Mouse (Mus musculus) liver, adult (tissue): ENCODE data around the gene Gal3st1.

ENCODE experiments used
- GATA4 ChIP-seq: IDR thresholded peaks from 2 replicates; pipeline ENCODE4 v1.6.1; 2014; ENCODE audit warnings: mild to moderate bottlenecking, low read length; ENCODE audit not compliant: insufficient replicate concordance

Gal3st1 gene

DNA sequence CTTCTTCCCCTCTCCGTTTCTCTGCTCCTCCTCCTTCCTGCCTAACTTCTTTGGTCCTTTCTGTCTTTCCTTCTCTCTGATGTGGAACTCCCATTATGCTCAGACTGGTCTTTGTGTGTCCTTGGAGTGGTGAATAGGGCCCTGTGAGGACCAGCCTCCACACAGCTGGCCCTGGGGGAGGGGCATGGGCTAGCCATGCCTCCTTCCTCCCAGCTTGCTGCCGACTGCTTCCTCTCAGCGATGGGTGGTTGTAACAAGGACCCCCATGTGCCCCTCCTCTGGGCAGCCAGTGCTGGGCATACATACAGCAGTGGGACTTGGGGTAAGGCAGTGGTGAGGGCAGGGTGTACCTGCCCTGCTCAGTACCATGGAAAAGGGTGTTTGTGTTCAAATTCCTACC, 9.1 kb upstream of the Gal3st1 start:
- no peak for TF ChIP-seq GATA4

DNA sequence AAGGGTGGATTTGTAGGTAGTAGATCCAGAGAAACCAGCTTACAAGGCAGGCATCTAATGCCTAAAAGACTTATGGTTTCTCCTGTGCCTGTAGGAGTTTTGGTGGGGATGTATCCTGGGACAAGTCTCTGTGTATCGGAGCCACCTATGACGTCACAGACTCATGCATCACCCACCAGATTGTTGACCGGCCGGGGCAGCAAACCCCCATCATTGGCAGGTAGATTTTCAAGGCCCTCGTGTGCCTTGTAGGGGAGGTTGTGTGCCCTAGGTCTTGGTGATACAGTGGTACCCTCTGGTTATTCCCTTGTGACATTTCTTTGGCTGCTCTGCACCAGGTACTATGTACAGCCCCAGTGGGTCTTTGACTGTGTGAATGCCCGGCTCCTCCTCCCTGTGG, 6.8 kb upstream of the Gal3st1 start, which contains the start of gene 4930556J24Rik:
Gene 4930556J24Rik, minus strand, starts transcription at position 101 of the 400 bp plus-strand sequence.
- TF ChIP-seq GATA4 = no peak

DNA sequence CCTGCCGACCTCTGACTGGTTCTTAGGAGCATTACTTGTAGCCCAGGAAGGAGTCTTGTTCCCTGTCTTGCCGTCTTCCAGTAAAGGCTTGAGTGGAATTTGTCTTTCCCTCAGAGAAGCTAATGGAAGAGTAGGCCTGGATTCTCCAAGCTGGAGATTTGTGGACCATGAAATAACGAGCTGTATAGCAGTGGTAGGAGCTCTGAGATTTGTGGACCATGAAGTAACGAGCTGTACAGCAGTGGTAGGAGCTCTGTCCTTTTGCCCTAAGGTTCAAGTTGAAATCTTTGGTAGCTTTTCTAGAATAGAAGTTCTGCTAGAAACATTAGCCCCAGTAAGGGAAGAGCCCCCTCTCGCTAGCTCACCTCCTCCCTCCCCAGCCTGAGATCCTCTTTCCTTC, 5.0 kb upstream of the Gal3st1 start:
- TF ChIP-seq GATA4 = no peak

DNA sequence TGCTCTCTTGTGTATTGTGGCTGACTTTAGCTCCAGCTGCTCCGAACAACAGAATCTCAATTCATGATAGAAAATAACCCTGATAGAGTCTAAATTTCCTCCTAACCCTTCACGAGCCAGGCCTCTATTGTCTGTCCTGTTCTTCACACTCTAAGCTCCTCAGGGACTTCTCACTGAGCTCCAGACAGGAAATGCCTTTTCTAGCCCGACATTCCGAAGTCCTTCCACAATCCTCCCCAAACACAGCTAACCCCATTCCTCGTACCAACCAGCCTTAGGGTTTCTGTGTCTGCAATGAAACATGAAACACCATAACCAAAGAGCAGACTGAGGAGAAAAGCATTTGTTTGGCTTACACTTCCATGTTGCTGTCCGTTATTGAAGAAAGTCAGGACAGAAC, 1.9 kb upstream of the Gal3st1 start:
- no peak for TF ChIP-seq GATA4

DNA sequence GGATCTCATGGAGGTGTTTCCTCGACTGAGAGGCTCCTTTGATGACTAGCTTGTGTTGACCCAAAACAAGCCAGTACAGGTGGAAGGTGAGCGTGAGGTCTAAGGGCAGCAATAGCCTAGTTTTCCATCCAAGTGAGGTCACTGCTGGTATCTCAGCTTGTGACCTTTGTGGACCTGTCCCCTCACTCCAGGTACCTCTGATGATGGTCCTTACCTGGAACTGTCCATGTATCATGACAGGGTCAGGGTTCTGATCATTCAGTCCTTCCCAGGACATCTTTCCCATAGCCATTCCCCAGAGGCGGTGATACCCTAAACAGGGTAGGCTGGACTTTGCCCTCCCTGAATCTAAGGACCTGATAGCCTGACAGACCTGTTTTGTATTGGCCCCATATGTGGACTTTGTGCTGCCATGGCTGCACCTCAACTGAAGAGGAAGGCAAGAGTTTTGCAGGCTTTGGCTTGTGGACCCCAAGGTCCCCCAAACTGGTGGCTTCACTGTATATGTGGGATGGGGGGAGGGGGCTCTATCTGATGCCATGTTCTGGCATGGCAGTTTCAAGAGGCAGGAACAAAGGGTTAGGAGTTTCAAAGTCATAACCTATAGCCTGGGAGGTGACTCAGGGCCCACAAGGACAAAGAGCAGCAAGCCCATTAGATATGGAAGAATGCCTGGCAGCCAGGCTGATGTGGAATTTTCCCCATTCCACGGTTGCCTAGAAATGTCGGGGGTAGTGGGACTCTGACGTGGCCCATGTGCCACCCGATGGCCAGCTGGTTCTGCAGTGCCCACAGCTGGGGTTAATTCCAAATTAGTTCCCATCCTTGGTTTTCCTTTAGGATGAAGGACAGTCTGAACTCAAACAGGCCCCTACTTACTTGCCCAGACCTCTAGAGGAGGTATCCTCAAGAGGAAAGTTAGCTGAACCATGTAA, 894 bp upstream of the Gal3st1 start:
- no peak for TF ChIP-seq GATA4

DNA sequence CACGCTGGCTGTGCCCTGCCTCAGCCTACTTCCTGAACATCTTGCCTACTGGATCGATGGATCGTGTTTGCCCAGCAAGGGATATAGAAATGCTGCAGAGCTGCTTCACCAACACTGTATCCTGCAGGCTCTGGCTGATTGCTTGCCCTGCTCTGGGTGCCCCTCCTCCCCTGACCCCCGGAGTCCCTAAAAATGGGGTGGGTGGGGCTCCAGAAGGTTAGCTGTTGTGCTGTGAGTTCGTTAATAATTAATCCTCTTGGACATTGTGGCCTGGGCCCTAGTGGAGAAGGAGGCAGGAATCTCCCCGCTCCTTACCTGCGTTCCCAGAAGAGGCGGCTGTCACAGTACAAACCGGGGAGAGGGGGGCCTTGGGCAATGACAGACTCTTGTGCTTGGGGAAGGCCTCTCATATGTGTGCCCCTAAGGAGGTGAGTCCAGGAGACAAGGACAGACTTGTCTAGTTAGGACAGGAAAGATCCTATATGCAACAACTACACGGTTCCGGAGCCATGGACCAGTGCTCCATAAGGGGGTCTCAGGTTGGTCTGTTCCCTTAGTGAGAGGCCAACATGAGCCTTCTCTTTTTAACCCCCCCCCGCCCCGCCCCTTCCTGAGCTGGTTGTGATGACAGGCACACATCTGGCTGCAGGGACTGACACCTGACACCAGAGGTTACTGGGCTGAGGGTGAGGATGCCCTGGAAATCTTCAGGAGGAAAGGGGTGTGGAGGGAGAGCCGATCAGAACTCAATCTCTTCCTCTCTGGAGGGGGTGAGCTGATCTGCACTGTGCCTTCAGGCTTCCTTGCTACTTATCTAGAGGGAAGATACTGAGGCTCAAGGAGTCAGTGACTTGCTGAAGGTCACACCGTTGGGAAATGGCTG, 668 bp downstream of the Gal3st1 start:
- no peak for TF ChIP-seq GATA4

DNA sequence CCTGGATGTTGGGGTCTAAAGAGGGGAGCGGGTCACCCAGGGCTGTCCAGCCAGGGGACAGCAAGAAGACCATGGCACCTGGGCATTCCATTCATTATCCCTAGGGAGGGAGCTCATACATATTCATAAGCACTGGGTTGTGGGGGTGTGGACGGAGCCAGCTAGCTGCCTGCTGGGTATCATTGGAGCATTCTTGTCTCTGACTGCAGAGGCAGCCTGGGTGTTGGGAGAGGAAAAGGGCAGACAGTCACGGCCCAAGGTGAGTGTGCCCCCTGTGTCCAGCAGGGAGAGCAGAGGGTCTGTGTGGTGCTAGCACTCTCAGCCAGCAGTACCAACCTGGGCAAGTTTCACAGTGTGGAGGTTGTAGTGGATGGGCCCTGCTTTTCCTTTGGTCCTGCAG, 6.3 kb downstream of the Gal3st1 start:
- no peak for TF ChIP-seq GATA4

DNA sequence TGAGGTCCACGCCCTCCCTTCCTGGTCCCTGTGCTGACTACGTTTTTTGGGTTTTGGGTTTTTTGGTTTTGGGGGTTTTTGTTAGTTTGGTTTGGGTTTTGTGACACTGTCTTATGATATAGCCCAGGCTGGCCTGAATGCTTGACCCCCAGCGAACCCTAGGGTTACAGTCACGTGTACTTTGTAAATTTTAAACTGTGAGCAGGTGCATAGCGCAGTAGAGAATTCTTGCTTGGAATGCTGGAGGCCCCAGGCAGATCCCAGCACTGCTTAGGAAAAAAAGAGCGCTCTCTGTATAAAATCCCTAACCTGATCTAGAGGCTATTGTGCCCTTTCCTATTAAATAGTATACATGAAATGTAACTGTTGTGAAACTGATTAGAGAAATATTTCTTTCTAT, 9.7 kb downstream of the Gal3st1 start:
- TF ChIP-seq GATA4 = no peak

DNA sequence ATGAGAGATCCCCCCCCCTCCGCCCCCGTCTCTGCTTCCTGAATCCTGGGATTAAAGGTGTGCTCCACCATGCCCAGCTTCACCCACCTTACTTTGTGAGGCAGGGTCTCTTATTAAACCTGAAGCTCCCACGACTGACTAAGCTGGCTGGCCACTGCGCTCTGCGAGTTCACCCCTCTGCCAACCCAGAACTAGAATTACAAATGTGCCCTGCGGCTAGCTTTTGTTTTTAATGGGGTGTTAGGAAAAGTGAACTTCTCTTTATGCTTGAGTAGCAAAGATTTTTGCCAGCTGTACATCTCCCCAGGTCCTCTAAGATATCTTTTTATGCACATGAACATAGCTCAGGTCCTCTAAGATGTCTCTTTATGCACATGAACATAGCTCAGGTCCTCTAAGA, 10.5 kb downstream of the Gal3st1 start:
- TF ChIP-seq GATA4 = no peak

DNA sequence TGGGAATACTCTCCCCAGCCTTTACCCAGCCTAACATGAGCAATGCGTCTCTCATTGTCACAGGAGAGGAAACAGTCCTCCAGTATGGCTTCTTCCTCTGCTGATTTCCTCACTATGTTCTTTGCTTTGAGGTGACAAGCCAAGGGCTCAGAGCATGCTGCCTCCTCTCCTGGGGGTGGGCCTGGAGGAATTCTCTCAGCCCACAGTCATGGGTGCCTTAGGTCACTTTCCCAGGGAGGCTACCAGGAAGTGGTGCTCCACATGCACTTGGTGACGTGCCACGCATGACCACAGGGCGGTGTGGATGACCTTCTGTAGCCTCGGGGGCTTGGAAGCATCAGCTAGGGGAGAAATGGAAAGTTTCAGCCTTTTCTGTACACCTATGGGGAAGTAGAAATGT, 12.1 kb downstream of the Gal3st1 start:
- TF ChIP-seq GATA4 = no peak

DNA sequence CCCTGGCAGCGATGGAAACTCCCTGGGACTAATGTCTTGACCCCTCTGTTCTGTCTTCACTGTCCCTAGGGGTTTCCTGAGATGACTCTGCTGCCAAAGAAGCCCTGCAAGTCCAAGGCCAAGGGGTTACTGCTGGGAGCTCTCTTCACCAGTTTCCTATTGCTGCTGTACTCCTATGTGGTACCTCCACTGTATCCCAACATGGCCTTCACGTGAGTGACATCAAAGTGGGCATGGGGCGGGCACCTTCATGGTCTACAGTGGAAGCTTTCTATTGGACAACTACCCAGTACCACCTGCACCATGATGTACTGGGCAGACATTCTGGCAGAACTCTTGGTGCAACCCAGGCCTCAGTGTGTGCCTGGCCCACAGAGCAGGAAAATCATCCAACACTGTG, 13.4 kb downstream of the Gal3st1 start:
- TF ChIP-seq GATA4 = no peak

DNA sequence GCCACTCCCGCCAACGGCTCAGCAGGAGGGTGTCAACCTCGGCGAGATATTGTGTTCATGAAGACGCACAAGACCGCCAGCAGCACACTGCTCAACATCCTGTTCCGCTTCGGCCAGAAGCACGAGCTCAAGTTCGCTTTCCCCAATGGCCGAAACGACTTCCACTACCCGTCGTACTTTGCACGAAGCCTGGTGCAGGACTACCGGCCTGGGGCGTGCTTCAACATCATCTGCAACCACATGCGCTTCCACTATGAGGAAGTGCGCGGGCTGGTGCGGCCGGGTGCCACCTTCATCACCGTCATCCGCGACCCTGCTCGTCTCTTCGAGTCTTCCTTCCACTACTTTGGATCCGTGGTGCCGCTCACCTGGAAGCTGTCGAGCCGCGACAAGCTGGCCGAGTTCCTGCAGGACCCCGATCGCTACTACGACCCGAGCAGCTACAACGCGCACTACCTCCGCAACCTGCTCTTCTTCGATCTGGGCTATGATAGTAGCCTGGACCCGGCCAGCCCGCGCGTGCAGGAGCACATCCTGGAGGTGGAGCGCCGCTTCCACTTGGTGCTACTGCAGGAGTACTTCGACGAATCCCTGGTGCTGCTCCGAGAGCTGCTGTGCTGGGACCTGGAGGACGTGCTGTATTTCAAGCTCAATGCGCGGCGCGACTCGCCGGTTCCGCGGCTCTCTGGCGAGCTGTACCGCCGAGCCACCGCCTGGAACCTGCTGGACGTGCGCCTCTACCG, 14.7 kb downstream of the Gal3st1 start:
- TF ChIP-seq GATA4 = no peak

DNA sequence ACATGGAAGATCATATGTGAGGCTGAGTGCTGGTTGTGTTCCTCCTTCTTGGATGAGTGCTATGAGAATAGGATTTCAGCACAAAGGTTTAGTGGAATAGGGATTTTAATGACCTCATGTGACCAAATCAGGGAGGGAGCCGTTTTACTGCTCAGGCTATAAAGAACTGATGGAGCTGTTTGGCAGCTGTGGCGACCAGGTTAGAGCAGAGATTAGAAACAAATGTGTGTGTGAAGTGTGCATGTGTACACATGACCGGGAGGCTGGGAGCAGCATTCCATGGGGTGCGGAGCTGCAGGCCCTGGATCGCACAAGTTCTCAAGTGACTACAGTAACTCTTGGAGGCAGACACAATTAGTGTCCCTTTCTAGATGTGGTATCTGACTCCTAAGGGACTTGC, 16.1 kb downstream of the Gal3st1 start:
- TF ChIP-seq GATA4 = no peak

DNA sequence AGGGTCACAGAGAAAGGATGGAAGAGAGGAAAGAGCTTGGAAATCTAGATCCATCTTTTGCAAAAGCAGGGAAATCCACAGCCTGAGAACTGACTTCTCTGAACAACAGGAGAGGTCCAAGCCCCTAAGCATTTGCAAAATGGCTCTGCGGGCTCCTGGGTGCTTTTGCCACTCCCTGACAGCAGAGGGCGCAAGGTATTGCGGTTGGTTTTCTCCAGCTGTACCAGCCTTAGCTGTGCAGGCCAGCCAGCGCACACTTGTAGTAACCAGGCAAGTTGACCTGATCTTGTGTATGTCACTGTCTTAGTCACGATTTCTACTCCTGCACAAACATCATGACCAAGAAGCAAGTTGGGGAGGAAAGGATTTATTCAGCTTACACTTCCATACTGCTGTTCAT, 18.2 kb downstream of the Gal3st1 start:
- TF ChIP-seq GATA4 = no peak

DNA sequence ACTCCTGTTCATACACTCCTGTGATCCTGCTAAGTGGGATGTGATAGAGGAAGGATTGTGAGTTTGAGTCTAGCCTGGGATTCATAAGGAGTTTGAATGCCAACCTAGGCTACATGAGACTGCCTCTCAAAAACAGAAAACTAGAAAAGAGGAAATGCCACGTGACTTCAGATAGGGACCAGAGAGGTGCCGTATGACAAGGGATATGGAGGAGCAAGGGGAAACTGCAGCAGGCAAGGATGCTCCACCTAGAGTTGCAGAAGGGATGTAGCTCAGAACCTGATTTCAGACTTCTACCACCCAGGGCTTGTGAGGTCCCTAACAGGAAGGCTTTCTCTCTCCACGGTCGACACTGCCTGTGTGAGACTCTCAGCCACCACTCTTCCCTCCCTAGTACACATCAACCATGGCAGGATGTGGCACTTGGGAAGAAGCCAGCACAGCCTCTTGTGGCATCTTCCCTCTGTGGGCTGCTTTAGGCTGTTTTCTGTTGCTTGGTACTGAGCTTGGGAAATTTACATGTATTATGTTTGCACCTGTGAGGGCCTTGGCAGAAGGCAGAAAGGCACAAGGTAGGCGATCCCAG, 21.9 kb downstream of the Gal3st1 start:
- no peak for TF ChIP-seq GATA4
